Mouse (Mus musculus) small intestine, adult 2 months (tissue): ENCODE measurements around the gene Shld2.

ENCODE experiments used
- CTCF ChIP-seq: fragments of 200-500 bp; IDR thresholded peaks from 2 replicates; pipeline ENCODE4 v1.5.1; 2012; ENCODE audit warnings: low read depth, mild to moderate bottlenecking, control low read depth, inconsistent platforms, low read length, moderate library complexity, mixed read lengths; ENCODE audit not compliant: insufficient replicate concordance, insufficient read length; ENCODE audit errors: extremely low read depth
- POLR2A ChIP-seq: fragments of 200-500 bp; IDR thresholded peaks from 2 replicates; pipeline ENCODE4 v1.6.1; 2012; ENCODE audit warnings: low read depth, mild to moderate bottlenecking, control low read depth, inconsistent platforms, low read length, moderate library complexity

GRCm38 (mm10) chr14:34240263-34240662, 70.0 kb downstream of the Shld2 start:
- TF ChIP-seq CTCF = no peak
- TF ChIP-seq POLR2A = no peak
